In the genomic region with DNA sequence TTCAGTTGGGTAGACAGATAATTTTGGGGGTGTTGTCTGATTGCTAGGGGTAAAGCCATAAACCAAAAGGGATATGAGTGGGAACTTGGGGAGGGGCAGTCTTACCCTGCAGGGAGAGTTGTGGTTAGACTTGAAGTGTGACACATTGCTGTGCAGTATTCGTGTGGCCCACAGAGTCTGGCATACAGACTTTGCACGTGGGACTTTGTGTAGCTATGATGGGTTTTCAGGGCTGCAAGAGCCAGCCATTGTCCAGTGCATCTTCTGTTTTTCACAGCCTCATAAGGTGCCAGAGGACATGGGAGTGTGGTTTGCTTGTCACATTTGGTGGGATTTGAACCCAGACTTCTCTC, we compare ENCODE assay signal across 11 mouse cellular contexts. TPM values are rescaled to one million over a fixed set of nuclear protein-coding genes. Genes with fewer than 3 reads are reported as not detected.
DNase-seq lines count a peak whose midpoint lies in the region; ATAC-seq and TF ChIP-seq lines count a peak whose summit lies in the region.
"Had no signal": no experiment of that assay in that cellular context is flagged by ENCODE, and none has a peak within 500 bp of the region (broad histone marks: within the 10 kb centered on the region; RNA-seq: fewer than 3 reads in every experiment).

No protein-coding gene starts in this region.

- WGBS in heart, embryonic 13.5 days, result 60% methylated on average over 2 of the region's 2 CpGs
- 53% methylated on average over 2 of the region's 2 CpGs for WGBS in heart, embryonic 12.5 days
- 44% methylated on average over 2 of the region's 2 CpGs for WGBS in lung, postnatal 0 days
- WGBS in midbrain, embryonic 11.5 days, result 69% methylated on average over 2 of the region's 2 CpGs

- H3K4me2 ChIP-seq in heart, embryonic 13.5 days, result no peak overlapping the region
- H3K4me2 ChIP-seq in heart, embryonic 12.5 days, result no peak overlapping the region
- H3K4me2 ChIP-seq in lung, postnatal 0 days (replicated peaks; ENCODE audit: low read depth, low read length), result no peak overlapping the region
- no peak overlapping the region for H3K4me2 ChIP-seq in midbrain, embryonic 11.5 days

- H3K27ac ChIP-seq in heart, embryonic 13.5 days (replicated peaks), result peak overlapping the region; percentile 56; the same call in 1 of the 2 replicates
- H3K27ac ChIP-seq in heart, embryonic 12.5 days (ENCODE audit: poor library complexity, severe bottlenecking), result no peak overlapping the region
- 0 out of 2 replicates have a peak overlapping the region, but pooled peaks have one; percentile 59 for H3K27ac ChIP-seq in lung, postnatal 0 days (ENCODE audit: low read length)
- no peak overlapping the region for H3K27ac ChIP-seq in midbrain, embryonic 11.5 days (ENCODE audit: low read depth, low read length)

- no peak overlapping the region; the same call in 1 of the 2 replicates for H3K9ac ChIP-seq in heart, embryonic 13.5 days
- no peak overlapping the region for H3K9ac ChIP-seq in heart, embryonic 12.5 days
- no peak overlapping the region for H3K9ac ChIP-seq in lung, postnatal 0 days (replicated peaks; ENCODE audit: low read depth)
- H3K9ac ChIP-seq in midbrain, embryonic 11.5 days (ENCODE audit: low read length), result no peak overlapping the region

- H3K36me3 ChIP-seq in heart, embryonic 13.5 days, result peaks cover 20% of the 10 kb centered on the region
- peaks cover 13% of the 10 kb centered on the region; the same call in 1 of the 2 replicates for H3K36me3 ChIP-seq in heart, embryonic 12.5 days
- H3K36me3 ChIP-seq in lung, postnatal 0 days (ENCODE audit: insufficient read depth, low read length), result no peaks in the 10 kb centered on the region
- H3K36me3 ChIP-seq in midbrain, embryonic 11.5 days (ENCODE audit: control insufficient read depth, insufficient read depth, low read length), result no peaks in the 10 kb centered on the region

- no peaks in the 10 kb centered on the region for H3K27me3 ChIP-seq in heart, embryonic 13.5 days (replicated peaks)
- no peaks in the 10 kb centered on the region for H3K27me3 ChIP-seq in heart, embryonic 12.5 days (replicated peaks)
- H3K27me3 ChIP-seq in lung, postnatal 0 days (replicated peaks; ENCODE audit: insufficient read depth, low read length), result no peaks in the 10 kb centered on the region
- H3K27me3 ChIP-seq in midbrain, embryonic 11.5 days (ENCODE audit: control insufficient read depth, insufficient read depth, low read length), result no peaks in the 10 kb centered on the region

- no peak overlapping the region for H3K4me3 ChIP-seq in heart, embryonic 13.5 days
- no peak overlapping the region for H3K4me3 ChIP-seq in heart, embryonic 12.5 days
- H3K4me3 ChIP-seq in lung, postnatal 0 days (ENCODE audit: low read depth, low read length), result no peak overlapping the region
- no peak overlapping the region for H3K4me3 ChIP-seq in midbrain, embryonic 11.5 days (ENCODE audit: low read depth, low read length)

- H3K4me1 ChIP-seq in heart, embryonic 13.5 days, result peaks cover 85% of the 10 kb centered on the region
- H3K4me1 ChIP-seq in heart, embryonic 12.5 days (replicated peaks), result peaks cover 71% of the 10 kb centered on the region
- peaks cover 10% of the 10 kb centered on the region for H3K4me1 ChIP-seq in lung, postnatal 0 days (ENCODE audit: insufficient read depth, low read depth, low read length)
- H3K4me1 ChIP-seq in midbrain, embryonic 11.5 days (ENCODE audit: control insufficient read depth, insufficient read depth, low read length), result peaks cover 9% of the 10 kb centered on the region; the same call in 1 of the 2 replicates

- TF ChIP-seq EP300 in lung, postnatal 0 days (IDR thresholded peaks at IDR 0.05), result no peak

- no peaks in the 10 kb centered on the region for H3K9me3 ChIP-seq in heart, embryonic 13.5 days
- no peaks in the 10 kb centered on the region for H3K9me3 ChIP-seq in heart, embryonic 12.5 days (replicated peaks)
- no peaks in the 10 kb centered on the region for H3K9me3 ChIP-seq in lung, postnatal 0 days (ENCODE audit: low read length)
- no peaks in the 10 kb centered on the region for H3K9me3 ChIP-seq in midbrain, embryonic 11.5 days (ENCODE audit: control insufficient read depth, low read length)

- ATAC-seq in heart, embryonic 13.5 days (ENCODE audit: extremely low read depth, insufficient number of reproducible peaks, low FRiP score, low TSS enrichment), result no peak
- no peak for ATAC-seq in heart, embryonic 12.5 days (ENCODE audit: insufficient number of reproducible peaks, low FRiP score)
- no peak for ATAC-seq in lung, postnatal 0 days
- peak; percentile 54 for ATAC-seq in common myeloid progenitor, adult 5-6 weeks (replicated peaks; ENCODE audit: low read depth, poor library complexity, severe bottlenecking)
- ATAC-seq in midbrain, embryonic 11.5 days (ENCODE audit: low FRiP score), result no peak

- no peak for DNase-seq in lung, postnatal 0 days (ENCODE audit: low spot score)
- no peak for DNase-seq in lung, adult 18-20 months
- peak; percentile 23 for DNase-seq in naive thymus-derived CD4-positive, alpha-beta T cell, adult 2 months (ENCODE audit: low read depth)
- DNase-seq in midbrain, embryonic 11.5 days (ENCODE audit: low spot score, missing footprints), result no peak
- no peak for DNase-seq in right cerebral cortex, adult 18-20 months
- DNase-seq: gastrocnemius, postnatal 10 days; kidney, postnatal 36 days; liver had no signal

- TF ChIP-seq CTCF in lung, postnatal 0 days (IDR thresholded peaks at IDR 0.05), result no peak

RNA-seq across cellular contexts. Expression of a gene that starts 55.2 kb away (rescaled TPM):
- 37.9 and 39.8 TPM in 2 replicates for polyA plus RNA-seq in heart, embryonic 13.5 days (2015; fragmentation: Nextera tagmentation; extraction: Ambion mirVana)
- polyA plus RNA-seq in heart, embryonic 12.5 days (2016; fragmentation: Nextera tagmentation; extraction: Ambion mirVana), result 50.0 and 58.0 TPM in 2 replicates
- polyA plus RNA-seq in lung, postnatal 0 days (2015; fragmentation: Nextera tagmentation; extraction: Ambion mirVana), result 36.8 and 42.7 TPM in 2 replicates
- 2.8 and 4.2 TPM in 2 replicates for total RNA-seq in common myeloid progenitor, adult 5-6 weeks (2017)
- 14.4 and 15.7 TPM in 2 replicates for polyA plus RNA-seq in midbrain, embryonic 11.5 days (2014; fragmentation: Nextera tagmentation; extraction: Ambion mirVana)

Comparison
In these comparisons a context has a peak if more than half of its experiments do, and no peak if none do; other contexts are left out.
1. H3K27ac ChIP-seq: peak in heart, embryonic 13.5 days (single experiment) and lung, postnatal 0 days (single experiment); none in heart, embryonic 12.5 days (single experiment) and midbrain, embryonic 11.5 days (single experiment).